Mouse (Mus musculus): Measurements from ENCODE around the gene Vipr1.

DNA sequence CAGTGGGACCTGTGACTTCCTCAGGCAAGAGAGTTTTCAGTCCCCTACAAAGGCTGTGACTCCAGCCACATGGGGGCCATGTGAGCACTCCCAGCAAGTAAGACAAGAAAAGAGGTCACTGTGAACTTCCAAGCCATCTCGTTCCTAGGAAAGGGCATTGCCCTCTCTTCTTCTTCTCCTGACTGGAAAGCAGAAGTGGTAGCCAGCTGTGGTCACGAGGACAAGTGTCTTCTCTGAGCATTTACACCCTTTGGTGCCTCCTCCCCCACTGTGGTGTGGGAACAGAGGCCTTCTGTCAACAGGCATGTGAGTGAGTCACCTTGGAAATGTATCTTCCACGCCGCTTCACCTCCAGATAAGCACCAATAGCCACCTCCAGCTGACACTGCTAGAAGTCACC lies 10.6 kb upstream of the Vipr1 start:
- TF ChIP-seq ZNF384 (IDR thresholded peaks at IDR 0.05; ENCODE audit: low read depth, low read length) (no peak), CHD2 (IDR thresholded peaks at IDR 0.05; ENCODE audit: low read depth, low read length) (no peak)
